Mouse (Mus musculus) liver, postnatal 0 days (tissue): ENCODE results near the gene Adamts9. TPM values are rescaled to one million over a fixed set of nuclear protein-coding genes. Genes with fewer than 3 reads are reported as not detected.
A peak's percentile ranks its signal among the peaks of the same experiment; 100 is the strongest.

Experiments used
- ATAC-seq: fragments of 200-750 bp; cut with Nextera tagmentation; 2 replicates; pipeline ENCODE4 v1.8.0; 2017; ENCODE audit warnings: mild to moderate bottlenecking, moderate library complexity
- DNase-seq: peaks from one replicate; pipeline ENCODE4 v3.0.0-alpha.2; 2016
- H3K27ac ChIP-seq: fragments of 300-500 bp; sonication (generic); 2 replicates; pipeline ENCODE4 v1.5.1; 2014; ENCODE audit warnings: antibody characterized with exemption, moderate library complexity, mild to moderate bottlenecking, low read depth
- H3K27me3 ChIP-seq: fragments of 300-500 bp; sonication (generic); 2 replicates; pipeline ENCODE4 v1.6.1; 2014; ENCODE audit warnings: low read length, control low read depth, mixed read lengths; ENCODE audit not compliant: insufficient read depth
- H3K36me3 ChIP-seq: fragments of 300-500 bp; sonication (generic); replicated peaks from 2 replicates; pipeline ENCODE4 v1.6.1; 2014; ENCODE audit warnings: mild to moderate bottlenecking, control low read depth, low read length, moderate library complexity, mixed read lengths; ENCODE audit not compliant: insufficient read depth
- H3K4me1 ChIP-seq: fragments of 300-500 bp; sonication (generic); 2 replicates; pipeline ENCODE4 v1.6.1; 2014; ENCODE audit warnings: antibody characterized with exemption, mild to moderate bottlenecking, control low read depth; ENCODE audit not compliant: insufficient read depth
- H3K4me2 ChIP-seq: fragments of 300-500 bp; sonication (generic); 2 replicates; pipeline ENCODE4 v1.6.1; 2014; ENCODE audit warnings: low read depth, mild to moderate bottlenecking, low read length, moderate library complexity, mixed read lengths
- H3K4me3 ChIP-seq: fragments of 300-500 bp; sonication (generic); 2 replicates; pipeline ENCODE4 v1.5.1; 2014; ENCODE audit warnings: low read depth, low read length
- H3K9ac ChIP-seq: fragments of 300-500 bp; sonication (generic); replicated peaks from 2 replicates; pipeline ENCODE4 v1.6.1; 2014; ENCODE audit warnings: mild to moderate bottlenecking, moderate library complexity
- H3K9me3 ChIP-seq: fragments of 300-500 bp; sonication (generic); 2 replicates; pipeline ENCODE4 v1.6.1; 2016; ENCODE audit warnings: mild to moderate bottlenecking, control low read depth, low read length, mixed read lengths
- CTCF ChIP-seq: sonication (generic); IDR thresholded peaks from 2 replicates; pipeline ENCODE4 v1.5.1; 2016; ENCODE audit warnings: antibody characterized with exemption, low read depth
- EP300 ChIP-seq: IDR thresholded peaks from 2 replicates; pipeline ENCODE4 v1.6.1; 2016; ENCODE audit warnings: antibody characterized with exemption, low read depth, mild to moderate bottlenecking
- WGBS: fragments of 180-500 bp; shearing (Covaris S2); extraction: QIAGEN DNeasy Blood & Tissue Kit; methylation state at CpG from one replicate; pipeline ENCODE4 v1.1.7; 2014; ENCODE audit not compliant: insufficient replicate concordance; 5-methylcytosine and 5-hydroxymethylcytosine counted together
- polyA plus RNA-seq: library from polyadenylated mRNA; unstranded; fragments of >200 nt; fragmentation: Nextera tagmentation; extraction: Ambion mirVana; gene quantifications from 2 replicates; pipeline ENCODE4 v1.2.1, GENCODE M21; 2015

Gene Adamts9
- polyA plus RNA-seq, 1 experiment from 2014 or later: 0.96 TPM

- H3K4me3 ChIP-seq: no peak overlapping the region
These were observed 33.9 kb downstream of the Adamts9 start for GRCm38 (mm10) chr6:92909361-92909760.

DNA sequence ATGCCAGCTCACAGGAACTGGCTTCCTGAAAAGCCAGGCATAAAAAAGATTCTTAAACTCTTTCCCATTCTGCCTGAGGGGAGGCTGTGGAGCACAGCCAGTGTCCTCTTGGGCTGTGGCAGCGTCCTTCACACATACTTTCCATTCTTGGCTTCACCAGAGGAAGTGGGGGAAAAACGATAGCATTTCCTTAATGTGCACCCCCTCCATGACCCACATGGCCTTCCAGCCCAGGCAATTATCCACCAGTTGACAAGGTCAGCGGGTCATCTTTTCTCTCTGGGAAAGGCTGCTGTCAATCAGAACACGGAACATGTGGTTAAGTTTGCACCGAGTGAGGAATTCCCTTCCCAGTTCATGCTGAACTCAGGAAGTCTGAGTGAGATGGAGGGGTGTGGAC lies 37.4 kb downstream of the Adamts9 start:
- no peaks in the 10 kb centered on the region for H3K36me3 ChIP-seq
- WGBS: 15% methylated on average over 5 of the region's 5 CpGs
- TF ChIP-seq CTCF (no peak; the same call in 1 of the 2 replicates), EP300 (no peak)
- ATAC-seq (no peak), DNase-seq (peak; percentile 15)
- H3K9me3 ChIP-seq: no peaks in the 10 kb centered on the region
- no peaks in the 10 kb centered on the region for H3K4me1 ChIP-seq
- H3K27ac ChIP-seq: no peak overlapping the region
- H3K4me2 ChIP-seq: no peak overlapping the region
- no peak overlapping the region for H3K9ac ChIP-seq
- no peaks in the 10 kb centered on the region for H3K27me3 ChIP-seq
- H3K4me3 ChIP-seq: no peak overlapping the region

More at GRCm38 (mm10) chr6:92909361-92909760, 33.9 kb downstream of the Adamts9 start:
- Histone ChIP-seq H3K9ac (no peak overlapping the region), H3K27me3 (no peaks in the 10 kb centered on the region), H3K27ac (no peak overlapping the region), H3K4me2 (no peak overlapping the region), H3K36me3 (no peaks in the 10 kb centered on the region), H3K4me1 (no peaks in the 10 kb centered on the region), H3K9me3 (no peaks in the 10 kb centered on the region)
- 72% methylated on average over 8 of the region's 8 CpGs for WGBS
- TF ChIP-seq EP300: no peak
- TF ChIP-seq CTCF: no peak
- DNase-seq: no peak
- ATAC-seq: no peak

DNA sequence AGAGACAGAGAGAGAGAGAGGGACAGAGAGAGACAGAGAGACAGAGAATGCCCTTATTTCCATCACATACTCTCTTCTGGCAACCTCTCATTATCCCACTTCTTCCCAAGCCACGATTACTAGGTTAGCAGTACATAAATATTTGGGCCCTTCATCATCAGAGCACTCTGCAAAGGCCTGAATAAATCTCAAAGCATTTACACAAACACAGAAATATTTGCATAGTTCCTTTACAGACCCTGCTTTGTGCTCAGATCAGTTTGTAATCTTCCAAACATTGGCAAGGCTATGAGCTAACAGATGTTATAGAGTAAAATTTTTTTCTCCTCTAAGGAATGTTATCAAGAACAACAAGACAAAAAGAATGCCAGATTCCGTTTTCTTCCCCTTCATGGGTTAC lies 38.8 kb downstream of the Adamts9 start:
- Histone ChIP-seq H3K27ac (no peak overlapping the region), H3K9me3 (no peaks in the 10 kb centered on the region), H3K4me2 (no peak overlapping the region), H3K4me3 (no peak overlapping the region), H3K4me1 (no peaks in the 10 kb centered on the region), H3K27me3 (no peaks in the 10 kb centered on the region), H3K36me3 (no peaks in the 10 kb centered on the region), H3K9ac (no peak overlapping the region)
- TF ChIP-seq CTCF (no peak), EP300 (no peak)
- 42% methylated on average over 2 of the region's 2 CpGs for WGBS
- ATAC-seq (no peak), DNase-seq (no peak)

- Histone ChIP-seq H3K36me3 (no peaks in the 10 kb centered on the region), H3K9ac (no peak overlapping the region), H3K4me2 (no peak overlapping the region), H3K27ac (no peak overlapping the region), H3K9me3 (no peaks in the 10 kb centered on the region), H3K27me3 (no peaks in the 10 kb centered on the region), H3K4me3 (no peak overlapping the region), H3K4me1 (no peaks in the 10 kb centered on the region)
- 65% methylated on average over 1 of the region's 1 CpGs for WGBS
- TF ChIP-seq CTCF: no peak
- TF ChIP-seq EP300: no peak
- DNase-seq (no peak), ATAC-seq (no peak)
These were observed 39.3 kb downstream of the Adamts9 start for GRCm38 (mm10) chr6:92904037-92904436.

GRCm38 (mm10) chr6:92891535-92891934 lies 51.8 kb downstream of the Adamts9 start:
- WGBS: 67% methylated on average over 1 of the region's 1 CpGs
- DNase-seq (no peak), ATAC-seq (no peak)
- Histone ChIP-seq H3K4me3 (no peak overlapping the region), H3K36me3 (no peaks in the 10 kb centered on the region; the same call in 1 of the 2 replicates), H3K4me1 (no peaks in the 10 kb centered on the region), H3K9ac (no peak overlapping the region), H3K9me3 (no peaks in the 10 kb centered on the region), H3K27me3 (no peaks in the 10 kb centered on the region), H3K27ac (no peak overlapping the region), H3K4me2 (no peak overlapping the region)
- no peak for TF ChIP-seq EP300
- TF ChIP-seq CTCF: no peak

DNA sequence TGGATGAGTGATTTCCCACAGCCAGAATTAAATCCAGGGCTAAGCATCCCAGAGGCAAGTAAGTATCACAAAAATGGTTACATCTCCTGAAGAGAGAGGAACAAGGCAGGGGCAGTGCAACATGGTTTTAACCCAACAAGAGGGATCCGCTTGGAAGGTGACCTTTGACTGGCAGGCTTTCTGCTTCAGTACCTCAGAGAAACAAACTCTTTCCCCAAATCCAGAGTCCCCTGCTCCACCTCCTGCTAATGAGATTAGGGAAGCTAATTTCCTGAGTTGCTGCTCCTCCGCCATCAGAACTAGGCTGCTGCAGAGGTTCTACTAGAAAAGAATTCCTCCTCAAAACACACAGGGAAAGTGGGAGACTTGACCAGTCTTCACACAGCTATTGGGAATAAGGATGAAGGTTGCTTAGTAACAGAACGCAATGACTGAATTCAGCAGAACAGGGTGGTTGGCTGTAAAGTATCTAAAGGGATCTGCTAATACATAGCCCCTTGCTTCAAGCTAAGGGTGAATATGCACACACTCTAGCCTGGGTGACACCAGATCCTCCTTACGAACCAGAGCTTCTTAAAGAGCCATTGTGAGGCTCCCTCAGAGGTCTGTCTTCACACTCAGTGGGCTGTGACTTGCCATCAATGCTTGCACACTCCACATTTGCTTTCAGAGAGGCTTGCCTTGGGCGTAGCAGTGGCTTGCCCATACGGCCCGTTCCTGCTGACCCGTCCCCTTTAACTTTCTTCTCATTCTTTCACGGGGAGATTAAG lies 60.0 kb downstream of the Adamts9 start:
- no peak for TF ChIP-seq CTCF
- no peak for TF ChIP-seq EP300
- Histone ChIP-seq H3K4me2 (no peak overlapping the region), H3K9me3 (no peaks in the 10 kb centered on the region), H3K9ac (no peak overlapping the region), H3K4me3 (no peak overlapping the region), H3K4me1 (no peaks in the 10 kb centered on the region), H3K27ac (no peak overlapping the region), H3K27me3 (no peaks in the 10 kb centered on the region), H3K36me3 (no peaks in the 10 kb centered on the region; the same call in 1 of the 2 replicates)
- DNase-seq (no peak), ATAC-seq (no peak)
- WGBS: 62% methylated on average over 9 of the region's 9 CpGs
